Mouse (Mus musculus) hindbrain, embryonic 11.5 days (tissue): ENCODE data around the gene Ehd1. TPM values are rescaled to one million over a fixed set of nuclear protein-coding genes. Genes with fewer than 3 reads are reported as not detected.

Source experiments
- ATAC-seq: fragments of 200-750 bp; cut with Nextera tagmentation; 2 replicates; pipeline ENCODE4 v1.8.0; 2017; ENCODE audit warnings: mild to moderate bottlenecking, moderate TSS enrichment, moderate library complexity; ENCODE audit not compliant: low FRiP score
- DNase-seq: peaks from one replicate; pipeline ENCODE4 v3.0.0-alpha.2; 2015; ENCODE audit warnings: low spot score
- H3K27ac ChIP-seq: fragments of 300-500 bp; sonication (generic); 2 replicates; pipeline ENCODE4 v1.5.1; 2014; ENCODE audit warnings: mild to moderate bottlenecking, low read depth, low read length
- H3K27me3 ChIP-seq: fragments of 300-500 bp; sonication (generic); 2 replicates; pipeline ENCODE4 v1.6.1; 2014; ENCODE audit warnings: mild to moderate bottlenecking, low read length, moderate library complexity, mixed read lengths; ENCODE audit not compliant: control insufficient read depth, insufficient read depth
- H3K36me3 ChIP-seq: fragments of 300-500 bp; sonication (generic); 2 replicates; pipeline ENCODE4 v1.6.1; 2014; ENCODE audit warnings: mild to moderate bottlenecking, low read length, moderate library complexity, mixed read lengths; ENCODE audit not compliant: control insufficient read depth, insufficient read depth
- H3K4me1 ChIP-seq: fragments of 300-500 bp; sonication (generic); replicated peaks from 2 replicates; pipeline ENCODE4 v1.6.1; 2014; ENCODE audit warnings: low read length, mixed read lengths; ENCODE audit not compliant: control insufficient read depth, insufficient read depth
- H3K4me2 ChIP-seq: fragments of 300-500 bp; sonication (generic); replicated peaks from 2 replicates; pipeline ENCODE4 v1.6.1; 2014; ENCODE audit warnings: mild to moderate bottlenecking, low read depth, low read length
- H3K4me3 ChIP-seq: fragments of 300-500 bp; sonication (generic); 2 replicates; pipeline ENCODE4 v1.5.1; 2014; ENCODE audit warnings: low read depth, low read length
- H3K9ac ChIP-seq: fragments of 300-500 bp; sonication (generic); 2 replicates; pipeline ENCODE4 v1.6.1; 2014; ENCODE audit warnings: low read depth, low read length
- H3K9me3 ChIP-seq: fragments of 300-500 bp; sonication (generic); 2 replicates; pipeline ENCODE4 v1.6.1; 2016; ENCODE audit warnings: low read length; ENCODE audit not compliant: control insufficient read depth
- WGBS: fragments of 180-500 bp; shearing (Covaris S2); extraction: QIAGEN DNeasy Blood & Tissue Kit; methylation state at CpG from one replicate; pipeline ENCODE4 v1.1.7; 2014; 5-methylcytosine and 5-hydroxymethylcytosine counted together
- polyA plus RNA-seq: library from polyadenylated mRNA; unstranded; fragments of >200 nt; fragmentation: Nextera tagmentation; extraction: Ambion mirVana; gene quantifications from 2 replicates; pipeline ENCODE4 v1.2.1, GENCODE M21; 2014

The Ehd1 gene
- polyA plus RNA-seq, 1 experiment from 2014 or later, result 67.4 TPM

- H3K4me3 ChIP-seq, result 0 out of 2 replicates have a peak overlapping the region, but pooled peaks have one; percentile 10
- ATAC-seq (no peak), DNase-seq (no peak)
- H3K27me3 ChIP-seq, result no peaks in the 10 kb centered on the region
- peak overlapping the region; percentile 15; the same call in 1 of the 2 replicates for H3K9ac ChIP-seq
- peaks cover 12% of the 10 kb centered on the region for H3K36me3 ChIP-seq
- H3K27ac ChIP-seq, result no peak overlapping the region
- peak overlapping the region; percentile 88; the same call in 1 of the 2 replicates for H3K4me2 ChIP-seq
- H3K4me1 ChIP-seq, result peaks cover 11% of the 10 kb centered on the region
- no peaks in the 10 kb centered on the region for H3K9me3 ChIP-seq
- 91% methylated on average over 6 of the region's 6 CpGs for WGBS
Measured at GRCm38 (mm10) chr19:6279481-6280144, 3.1 kb downstream of the Ehd1 start.

- Histone ChIP-seq H3K27me3 (no peaks in the 10 kb centered on the region), H3K27ac (no peak overlapping the region), H3K36me3 (peaks cover 13% of the 10 kb centered on the region), H3K4me3 (no peak overlapping the region), H3K4me2 (no peak overlapping the region), H3K9me3 (no peaks in the 10 kb centered on the region), H3K9ac (no peak overlapping the region), H3K4me1 (peaks cover 11% of the 10 kb centered on the region)
- no peak for ATAC-seq
- DNase-seq, result no peak
- WGBS, result 88% methylated on average over 7 of the region's 7 CpGs
Measured at GRCm38 (mm10) chr19:6280554-6280953, 4.0 kb downstream of the Ehd1 start.

GRCm38 (mm10) chr19:6281122-6282020, 4.8 kb downstream of the Ehd1 start:
- DNase-seq, result no peak
- ATAC-seq, result no peak
- no peak overlapping the region for H3K4me2 ChIP-seq
- no peaks in the 10 kb centered on the region for H3K27me3 ChIP-seq
- H3K4me3 ChIP-seq, result no peak overlapping the region
- no peak overlapping the region for H3K27ac ChIP-seq
- 82% methylated on average over 14 of the region's 14 CpGs for WGBS
- peaks cover 11% of the 10 kb centered on the region for H3K4me1 ChIP-seq
- H3K9me3 ChIP-seq, result no peaks in the 10 kb centered on the region
- H3K36me3 ChIP-seq, result peaks cover 14% of the 10 kb centered on the region
- H3K9ac ChIP-seq, result no peak overlapping the region

GRCm38 (mm10) chr19:6283001-6283400, 6.5 kb downstream of the Ehd1 start:
- Histone ChIP-seq H3K27me3 (no peaks in the 10 kb centered on the region), H3K9me3 (no peaks in the 10 kb centered on the region), H3K4me1 (peaks cover 10% of the 10 kb centered on the region), H3K4me3 (no peak overlapping the region), H3K27ac (no peak overlapping the region), H3K36me3 (peaks cover 14% of the 10 kb centered on the region), H3K9ac (no peak overlapping the region), H3K4me2 (no peak overlapping the region)
- ATAC-seq (no peak), DNase-seq (no peak)
- 86% methylated on average over 5 of the region's 5 CpGs for WGBS

GRCm38 (mm10) chr19:6284502-6284901, 8.0 kb downstream of the Ehd1 start:
- Histone ChIP-seq H3K4me2 (no peak overlapping the region), H3K27me3 (no peaks in the 10 kb centered on the region), H3K36me3 (peaks cover 14% of the 10 kb centered on the region), H3K9ac (no peak overlapping the region), H3K4me3 (no peak overlapping the region), H3K9me3 (no peaks in the 10 kb centered on the region), H3K4me1 (no peaks in the 10 kb centered on the region), H3K27ac (0 out of 2 replicates have a peak overlapping the region, but pooled peaks have one; percentile 3)
- 90% methylated on average over 12 of the region's 12 CpGs for WGBS
- no peak for ATAC-seq
- no peak for DNase-seq

- no peak overlapping the region for H3K9ac ChIP-seq
- H3K4me3 ChIP-seq, result no peak overlapping the region
- no peak for DNase-seq
- H3K9me3 ChIP-seq, result no peaks in the 10 kb centered on the region
- 81% methylated on average over 8 of the region's 8 CpGs for WGBS
- H3K36me3 ChIP-seq, result peaks cover 14% of the 10 kb centered on the region
- no peak overlapping the region for H3K4me2 ChIP-seq
- 0 out of 2 replicates have a peak overlapping the region, but pooled peaks have one; percentile 3 for H3K27ac ChIP-seq
- H3K27me3 ChIP-seq, result no peaks in the 10 kb centered on the region
- ATAC-seq, result no peak
- H3K4me1 ChIP-seq, result no peaks in the 10 kb centered on the region
Measured at GRCm38 (mm10) chr19:6285226-6285625, 8.7 kb downstream of the Ehd1 start.

GRCm38 (mm10) chr19:6285632-6286433, 9.3 kb downstream of the Ehd1 start:
- no peak overlapping the region for H3K4me3 ChIP-seq
- no peak overlapping the region for H3K27ac ChIP-seq
- H3K36me3 ChIP-seq, result peaks cover 14% of the 10 kb centered on the region
- no peaks in the 10 kb centered on the region for H3K4me1 ChIP-seq
- DNase-seq, result no peak
- no peak for ATAC-seq
- 77% methylated on average over 7 of the region's 7 CpGs for WGBS
- H3K27me3 ChIP-seq, result no peaks in the 10 kb centered on the region
- no peak overlapping the region for H3K4me2 ChIP-seq
- no peak overlapping the region for H3K9ac ChIP-seq
- H3K9me3 ChIP-seq, result no peaks in the 10 kb centered on the region
